Mouse (Mus musculus) heart, adult 2 months (tissue): Measurements from ENCODE around the gene Rnf39. TPM values are rescaled to one million over a fixed set of nuclear protein-coding genes. Genes with fewer than 3 reads are reported as not detected.

Experiments
- DNase-seq, 2 experiments: peaks; one replicate each; pipeline ENCODE4 v3.0.0; 2021
- H3K27ac ChIP-seq: fragments of 200-600 bp; 2 replicates; pipeline ENCODE4 v1.8.1; 2022
- H3K27me3 ChIP-seq: fragments of 200-500 bp; 2 replicates; pipeline ENCODE4 v1.6.1; 2012; ENCODE audit warnings: mild to moderate bottlenecking, low read length, inconsistent platforms, mixed read lengths; ENCODE audit not compliant: control insufficient read depth, insufficient read depth
- H3K36me3 ChIP-seq: fragments of 200-500 bp; 2 replicates; pipeline ENCODE4 v1.6.1; 2012; ENCODE audit warnings: low read length, inconsistent platforms; ENCODE audit not compliant: control insufficient read depth, insufficient read depth
- H3K4me1 ChIP-seq: fragments of 200-500 bp; 2 replicates; pipeline ENCODE4 v1.6.1; 2011; ENCODE audit warnings: low read length; ENCODE audit not compliant: control insufficient read depth, insufficient read depth
- H3K4me3 ChIP-seq: fragments of 200-600 bp; 2 replicates; pipeline ENCODE4 v1.8.1; 2022
- H3K79me2 ChIP-seq: fragments of 200-500 bp; replicated peaks from 2 replicates; pipeline ENCODE4 v1.6.1; 2012; ENCODE audit warnings: mild to moderate bottlenecking, inconsistent platforms, low read length, moderate library complexity, mixed read lengths; ENCODE audit not compliant: control insufficient read depth, insufficient read depth
- H3K9ac ChIP-seq: fragments of 200-500 bp; 2 replicates; pipeline ENCODE4 v1.6.1; 2012; ENCODE audit warnings: low read depth, mild to moderate bottlenecking, control low read depth, inconsistent platforms, low read length, mixed read lengths
- CTCF ChIP-seq: fragments of 200-600 bp; IDR thresholded peaks from 2 replicates; pipeline ENCODE4 v1.8.1; 2022; ENCODE audit warnings: antibody characterized with exemption, mild to moderate bottlenecking, moderate library complexity
- EP300 ChIP-seq: fragments of 200-500 bp; IDR thresholded peaks from 2 replicates; pipeline ENCODE4 v1.6.1; 2011; ENCODE audit warnings: low read depth, low read length, control low read depth; ENCODE audit not compliant: insufficient read depth
- POLR2A ChIP-seq: fragments of 200-500 bp; IDR thresholded peaks from 2 replicates; pipeline ENCODE4 v1.6.1; 2011; ENCODE audit warnings: mild to moderate bottlenecking, low read depth, low read length, control low read depth; ENCODE audit not compliant: insufficient read depth
- WGBS: fragments of 180-500 bp; shearing (Covaris S2); methylation state at CpG from one replicate; pipeline ENCODE4 v1.1.7; 2018; 5-methylcytosine and 5-hydroxymethylcytosine counted together
- intact Hi-C: fragments of 180-260 bp; cut with DNase I; formaldehyde crosslinking; loops from one replicate; pipeline ENCODE4 v1.15.1; 2025
- long read RNA-seq: library from polyadenylated mRNA; stranded (forward); transcript quantifications from one replicate; pipeline ENCODE4 v2.0.0, GENCODE M21; 2021
- polyA plus RNA-seq: library from polyadenylated mRNA; depleted of rRNA; stranded (reverse); fragments of >200 nt; gene quantifications from 2 replicates; pipeline ENCODE4 v1.2.3, GENCODE M21; 2012; rRNA removed
- total RNA-seq, 2 experiments: library from RNA; stranded (reverse); gene quantifications; 2 replicates each; pipeline ENCODE4 v1.2.3; 2021

Rnf39 gene
- under 1 TPM; 0.77 to 0.81 TPM for total RNA-seq
- 0.64 and 1.00 TPM in 2 replicates for polyA plus RNA-seq
- long read RNA-seq, partial matches to known transcripts = 0 of 2 reads
- long read RNA-seq, other reads (novel, unspliced or antisense) = 0 of 2 reads

- Histone ChIP-seq H3K27me3 (no peaks in the 10 kb centered on the region), H3K4me1 (peaks cover 5% of the 10 kb centered on the region), H3K27ac (peak within 1 kb of the TSS; percentile 63), H3K4me3 (peak within 1 kb of the TSS; percentile 42), H3K36me3 (no peaks in the 10 kb centered on the region), H3K79me2 (no peaks in the 10 kb centered on the region), H3K9ac (peak within 1 kb of the TSS; percentile 34)
- intact Hi-C loops = no loop called here
- 6% methylated on average over 59 of the region's 59 CpGs for WGBS
- peak in 1 of 2 experiments; percentile 58 for DNase-seq
- TF ChIP-seq POLR2A (no peak), EP300 (no peak), CTCF (no peak)
Observed at GRCm38 (mm10) chr17:36942791-36943471, at the start of gene Rnf39. Gene Rnf39 (plus strand): TSS chr17:36942918.

- Histone ChIP-seq H3K4me1 (no peaks in the 10 kb centered on the region), H3K79me2 (no peaks in the 10 kb centered on the region), H3K27ac (no peak overlapping the region), H3K36me3 (no peaks in the 10 kb centered on the region), H3K4me3 (no peak overlapping the region), H3K9ac (no peak overlapping the region), H3K27me3 (no peaks in the 10 kb centered on the region)
- TF ChIP-seq EP300 (no peak), POLR2A (no peak), CTCF (no peak)
- intact Hi-C loops = loop anchor here (5.0 kb wide), 2 partner anchors 154 to 309 kb away; partner anchors contain the start of genes Gabbr1 and Olfr94
- 38% methylated on average over 5 of the region's 5 CpGs for WGBS
- DNase-seq = no peak
Observed at GRCm38 (mm10) chr17:36893387-36893786, 49.3 kb upstream of the Rnf39 start.

- TF ChIP-seq CTCF (peak; percentile 86), EP300 (no peak)
- intact Hi-C loops = no loop called here
- H3K27me3 ChIP-seq = no peaks in the 10 kb centered on the region
- no peaks in the 10 kb centered on the region for H3K4me1 ChIP-seq
- DNase-seq = no peak
- WGBS = 93% methylated on average over 1 of the region's 1 CpGs
- H3K79me2 ChIP-seq = no peaks in the 10 kb centered on the region
- no peak overlapping the region for H3K27ac ChIP-seq
- H3K9ac ChIP-seq = no peak overlapping the region
- no peak overlapping the region for H3K4me3 ChIP-seq
- H3K36me3 ChIP-seq = no peaks in the 10 kb centered on the region
Observed at GRCm38 (mm10) chr17:36896583-36896982, 46.1 kb upstream of the Rnf39 start.

- intact Hi-C loops = no loop called here
- H3K79me2 ChIP-seq = no peaks in the 10 kb centered on the region
- H3K4me1 ChIP-seq = no peaks in the 10 kb centered on the region
- no peak overlapping the region for H3K27ac ChIP-seq
- H3K27me3 ChIP-seq = no peaks in the 10 kb centered on the region
- no peaks in the 10 kb centered on the region for H3K36me3 ChIP-seq
- H3K4me3 ChIP-seq = no peak overlapping the region
- TF ChIP-seq POLR2A (no peak), CTCF (no peak), EP300 (no peak)
- DNase-seq = no peak
- H3K9ac ChIP-seq = no peak overlapping the region
Observed at GRCm38 (mm10) chr17:36897065-36897464, 45.7 kb upstream of the Rnf39 start.

GRCm38 (mm10) chr17:36897552-36898205 lies 45.0 kb upstream of the Rnf39 start, which contains the start of gene Trim31:
Gene Trim31 (plus strand): TSS chr17:36898118.
- Histone ChIP-seq H3K27ac (no peak within 1 kb of the TSS), H3K4me3 (no peak within 1 kb of the TSS), H3K4me1 (no peaks in the 10 kb centered on the region), H3K79me2 (no peaks in the 10 kb centered on the region), H3K27me3 (no peaks in the 10 kb centered on the region), H3K9ac (no peak within 1 kb of the TSS), H3K36me3 (no peaks in the 10 kb centered on the region)
- DNase-seq = no peak
- intact Hi-C loops = no loop called here
- TF ChIP-seq CTCF (no peak), POLR2A (no peak), EP300 (no peak)
- WGBS = 55% methylated on average over 6 of the region's 6 CpGs

- 71% methylated on average over 4 of the region's 4 CpGs for WGBS
- TF ChIP-seq EP300 (no peak), CTCF (no peak), POLR2A (no peak)
- DNase-seq = no peak
- Histone ChIP-seq H3K36me3 (no peaks in the 10 kb centered on the region), H3K27me3 (no peaks in the 10 kb centered on the region), H3K27ac (no peak overlapping the region), H3K9ac (no peak overlapping the region), H3K79me2 (no peaks in the 10 kb centered on the region), H3K4me3 (no peak overlapping the region), H3K4me1 (no peaks in the 10 kb centered on the region)
- intact Hi-C loops = no loop called here
Observed at GRCm38 (mm10) chr17:36899376-36899775, 43.3 kb upstream of the Rnf39 start.
